Mouse (Mus musculus) hindbrain, postnatal 0 days (tissue): ENCODE measurements at regions not wholly inside any gene's neighbourhood (a gene's known extent, or its start where the extent isn't known, plus 50 kb on each side); places are given as distances from the start of the nearest gene placed in this dataset.

ENCODE experiments used
- ATAC-seq: fragments of 200-750 bp; cut with Nextera tagmentation; 2 replicates; pipeline ENCODE4 v1.8.0; 2017; ENCODE audit warnings: mild to moderate bottlenecking, moderate TSS enrichment, moderate library complexity
- DNase-seq: peaks from one replicate; pipeline ENCODE4 v3.0.0-alpha.2; 2015; ENCODE audit warnings: low spot score
- H3K27ac ChIP-seq: fragments of 300-500 bp; sonication (generic); 2 replicates; pipeline ENCODE4 v1.5.1; 2014; ENCODE audit warnings: mild to moderate bottlenecking
- H3K27me3 ChIP-seq: fragments of 300-500 bp; sonication (generic); 2 replicates; pipeline ENCODE4 v1.6.1; 2014; ENCODE audit warnings: low read length, mixed read lengths; ENCODE audit not compliant: insufficient read depth
- H3K36me3 ChIP-seq: fragments of 300-500 bp; sonication (generic); 2 replicates; pipeline ENCODE4 v1.6.1; 2014; ENCODE audit warnings: low read length, mixed read lengths; ENCODE audit not compliant: insufficient read depth
- H3K4me1 ChIP-seq: fragments of 300-500 bp; sonication (generic); 2 replicates; pipeline ENCODE4 v1.6.1; 2014; ENCODE audit warnings: antibody characterized with exemption, low read length, mixed read lengths; ENCODE audit not compliant: insufficient read depth
- H3K4me2 ChIP-seq: fragments of 300-500 bp; sonication (generic); 2 replicates; pipeline ENCODE4 v1.6.1; 2014; ENCODE audit warnings: low read depth, mild to moderate bottlenecking, low read length, moderate library complexity, mixed read lengths
- H3K4me3 ChIP-seq: fragments of 300-500 bp; sonication (generic); 2 replicates; pipeline ENCODE4 v1.5.1; 2014; ENCODE audit warnings: low read length
- H3K9ac ChIP-seq: fragments of 300-500 bp; sonication (generic); replicated peaks from 2 replicates; pipeline ENCODE4 v1.6.1; 2014; ENCODE audit warnings: mild to moderate bottlenecking, low read length, moderate library complexity, mixed read lengths
- H3K9me3 ChIP-seq: fragments of 300-500 bp; sonication (generic); 2 replicates; pipeline ENCODE4 v1.6.1; 2016; ENCODE audit warnings: low read length, mixed read lengths
- CTCF ChIP-seq: IDR thresholded peaks from 2 replicates; pipeline ENCODE4 v1.5.1; 2016; ENCODE audit warnings: antibody characterized with exemption, control low read depth, low read depth
- WGBS: fragments of 180-500 bp; shearing (Covaris S2); extraction: QIAGEN DNeasy Blood & Tissue Kit; methylation state at CpG from one replicate; pipeline ENCODE4 v1.1.7; 2014; 5-methylcytosine and 5-hydroxymethylcytosine counted together

DNA sequence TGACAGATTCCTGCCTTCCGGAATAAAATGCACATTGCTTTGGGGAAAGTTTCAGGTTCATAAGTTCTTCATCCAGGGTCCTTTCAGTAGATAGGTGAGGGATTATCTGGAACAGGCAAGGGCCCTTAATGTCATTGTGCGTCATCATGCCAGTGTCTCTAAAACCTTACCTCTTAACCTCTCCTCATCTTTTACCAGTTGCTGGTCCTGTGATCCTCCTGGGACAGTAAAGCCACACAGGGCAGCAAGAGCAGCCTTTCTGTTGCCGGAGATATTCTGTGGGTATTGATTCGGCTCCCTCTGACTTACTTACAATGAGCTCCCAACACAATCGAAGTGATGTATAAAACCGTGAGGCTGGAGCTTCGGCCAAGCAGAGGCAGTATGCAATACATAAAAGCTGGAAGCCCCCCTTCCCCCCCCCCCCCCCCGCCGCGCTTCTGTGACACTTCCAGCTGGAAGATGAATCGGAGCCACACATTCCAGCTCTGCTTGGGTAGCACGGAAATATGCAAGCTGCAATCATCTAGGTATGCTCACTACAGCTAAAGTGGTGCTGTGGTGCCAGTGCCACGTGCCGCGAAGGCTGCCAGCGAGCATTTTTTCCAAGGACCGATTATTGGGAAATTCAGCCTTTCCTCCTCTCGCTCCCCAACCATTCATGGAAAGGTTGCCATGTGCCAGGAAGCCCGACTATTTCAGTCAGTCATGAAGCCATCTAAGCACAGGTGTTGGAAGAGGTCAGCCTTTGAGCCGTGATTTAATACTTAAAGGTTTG is 252.2 kb downstream of the Enc1 start:
- ATAC-seq (peak; percentile 55; the same call in 1 of the 2 replicates), DNase-seq (peak; percentile 40)
- H3K9ac ChIP-seq, result no peak overlapping the region
- no peaks in the 10 kb centered on the region for H3K9me3 ChIP-seq
- no peaks in the 10 kb centered on the region for H3K4me1 ChIP-seq
- no peak for TF ChIP-seq CTCF
- no peaks in the 10 kb centered on the region for H3K27me3 ChIP-seq
- 0 out of 2 replicates have a peak overlapping the region, but pooled peaks have one; percentile 13 for H3K4me2 ChIP-seq
- H3K27ac ChIP-seq, result no peak overlapping the region
- H3K4me3 ChIP-seq, result no peak overlapping the region
- no peaks in the 10 kb centered on the region for H3K36me3 ChIP-seq
- 36% methylated on average over 18 of the region's 20 CpGs for WGBS

DNA sequence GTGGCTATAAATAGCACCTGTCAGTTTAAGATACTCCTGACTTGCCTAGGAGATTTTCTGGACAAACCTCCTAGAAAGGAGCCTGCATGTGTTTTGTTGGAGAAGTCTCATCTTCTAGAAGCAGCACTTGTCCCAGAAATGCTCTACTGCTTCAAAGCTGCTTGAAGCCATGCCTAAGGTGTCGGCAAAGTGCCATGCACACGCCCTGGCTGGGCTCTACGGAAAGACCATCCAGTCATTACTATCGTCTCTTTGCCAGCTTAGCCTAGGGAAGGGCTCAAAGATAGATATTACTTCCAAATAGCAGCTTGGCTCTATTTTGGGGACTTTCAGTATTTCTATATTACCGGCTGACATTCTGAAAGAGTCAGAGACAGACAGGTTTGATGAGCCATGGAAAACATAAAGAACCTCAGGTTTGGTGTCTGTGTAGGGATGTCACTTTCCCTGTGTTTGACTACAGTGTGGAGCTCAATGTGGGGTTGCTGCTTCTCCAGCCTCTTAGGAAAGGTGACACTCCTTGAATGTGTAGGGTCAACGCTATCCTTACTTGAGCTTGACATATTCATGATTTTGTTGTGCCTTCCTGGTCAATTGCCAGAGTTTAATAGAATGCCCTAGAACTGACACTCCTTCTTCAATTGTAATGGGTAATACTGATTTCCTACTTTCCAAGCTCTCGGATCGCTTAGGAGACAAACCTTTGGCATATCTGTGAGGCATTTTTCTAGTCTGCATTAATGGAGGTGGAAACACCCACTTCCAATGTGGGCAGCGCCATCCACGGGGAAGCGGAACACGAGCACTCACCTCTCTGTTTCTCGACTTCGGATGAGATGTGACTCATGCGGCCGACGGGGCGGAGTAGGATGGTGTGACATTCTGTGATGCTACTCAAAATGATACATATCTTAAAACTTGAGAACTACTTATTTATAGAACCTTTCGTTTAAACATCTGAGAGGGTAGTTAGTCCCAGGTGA is 251.3 kb downstream of the Enc1 start:
- Histone ChIP-seq H3K4me2 (no peak overlapping the region), H3K27me3 (no peaks in the 10 kb centered on the region), H3K36me3 (no peaks in the 10 kb centered on the region), H3K27ac (no peak overlapping the region), H3K9ac (no peak overlapping the region), H3K9me3 (no peaks in the 10 kb centered on the region), H3K4me1 (no peaks in the 10 kb centered on the region), H3K4me3 (no peak overlapping the region)
- no peak for ATAC-seq
- TF ChIP-seq CTCF, result no peak
- DNase-seq, result no peak
- 94% methylated on average over 19 of the region's 19 CpGs for WGBS

DNA sequence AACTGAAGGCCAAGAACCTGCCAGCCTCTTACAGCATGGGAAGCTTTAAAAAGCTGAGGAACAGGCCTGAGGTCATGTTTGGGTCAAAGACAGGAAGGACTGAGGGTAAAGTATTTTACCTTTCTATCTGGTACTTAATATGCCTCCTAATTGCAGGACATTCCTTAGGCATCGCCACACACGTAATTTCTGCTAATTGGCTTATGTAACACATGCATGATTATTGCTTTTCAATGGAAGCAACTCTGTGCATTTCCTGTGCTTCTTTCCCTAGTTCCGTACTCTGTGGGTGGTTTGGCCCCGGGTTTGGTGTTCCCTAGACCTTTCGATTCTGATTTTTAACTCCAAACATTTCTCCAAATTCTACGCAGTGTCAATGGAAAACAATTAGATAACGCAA is 249.2 kb downstream of the Enc1 start:
- Histone ChIP-seq H3K36me3 (no peaks in the 10 kb centered on the region), H3K9me3 (no peaks in the 10 kb centered on the region), H3K4me2 (no peak overlapping the region), H3K9ac (no peak overlapping the region), H3K27ac (no peak overlapping the region), H3K4me1 (no peaks in the 10 kb centered on the region), H3K4me3 (no peak overlapping the region), H3K27me3 (no peaks in the 10 kb centered on the region)
- no peak for TF ChIP-seq CTCF
- DNase-seq (no peak), ATAC-seq (no peak)
- WGBS, result 70% methylated on average over 7 of the region's 7 CpGs

DNA sequence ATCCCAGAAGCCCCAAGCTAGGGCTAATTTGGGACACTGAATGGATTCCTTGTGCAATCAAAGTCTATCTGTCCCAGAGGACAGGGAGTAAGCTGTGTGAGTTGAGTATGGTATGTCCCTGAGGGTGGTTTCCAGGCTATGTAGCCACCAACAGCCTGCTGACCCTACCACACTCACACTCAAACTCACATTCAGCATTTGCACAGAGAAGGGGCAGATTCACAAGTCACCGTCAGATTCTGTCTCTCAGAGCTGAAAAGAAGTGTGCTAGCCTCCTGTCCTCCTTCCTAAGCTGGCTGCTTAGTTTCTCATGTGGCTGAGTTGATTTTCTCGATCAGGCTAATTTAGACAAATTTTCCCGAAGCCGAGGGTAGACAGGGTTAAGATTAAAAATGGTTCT is 248.8 kb downstream of the Enc1 start:
- no peaks in the 10 kb centered on the region for H3K36me3 ChIP-seq
- H3K9ac ChIP-seq, result no peak overlapping the region
- no peak for ATAC-seq
- WGBS, result 72% methylated on average over 4 of the region's 4 CpGs
- no peak overlapping the region for H3K4me3 ChIP-seq
- H3K4me1 ChIP-seq, result no peaks in the 10 kb centered on the region
- no peaks in the 10 kb centered on the region for H3K27me3 ChIP-seq
- H3K9me3 ChIP-seq, result no peaks in the 10 kb centered on the region
- no peak for TF ChIP-seq CTCF
- no peak for DNase-seq
- no peak overlapping the region for H3K27ac ChIP-seq
- no peak overlapping the region for H3K4me2 ChIP-seq

DNA sequence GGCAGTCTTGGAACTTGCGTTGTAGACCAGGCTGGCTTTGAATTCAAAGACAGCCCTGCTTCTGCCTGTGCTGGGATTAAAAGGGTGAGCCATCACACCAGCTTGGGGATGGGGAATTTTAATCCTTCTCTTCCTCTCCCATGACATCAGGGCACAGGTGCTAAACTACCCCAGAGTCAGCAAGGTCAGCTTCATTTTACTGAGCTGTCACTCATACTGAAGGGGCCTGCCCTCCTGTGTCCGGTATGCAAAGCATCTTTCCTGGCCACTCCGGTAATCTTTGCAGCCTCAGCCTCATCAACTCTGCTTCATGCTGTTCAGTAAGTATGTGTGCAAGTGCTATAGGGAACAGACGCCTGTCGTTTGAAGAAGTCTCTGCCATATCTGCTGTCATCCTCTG is 248.1 kb downstream of the Enc1 start:
- Histone ChIP-seq H3K9me3 (no peaks in the 10 kb centered on the region), H3K4me1 (no peaks in the 10 kb centered on the region), H3K4me3 (no peak overlapping the region), H3K27me3 (no peaks in the 10 kb centered on the region), H3K27ac (no peak overlapping the region), H3K4me2 (no peak overlapping the region), H3K36me3 (no peaks in the 10 kb centered on the region), H3K9ac (no peak overlapping the region)
- DNase-seq, result no peak
- WGBS, result 40% methylated on average over 5 of the region's 5 CpGs
- no peak for ATAC-seq
- TF ChIP-seq CTCF, result no peak

DNA sequence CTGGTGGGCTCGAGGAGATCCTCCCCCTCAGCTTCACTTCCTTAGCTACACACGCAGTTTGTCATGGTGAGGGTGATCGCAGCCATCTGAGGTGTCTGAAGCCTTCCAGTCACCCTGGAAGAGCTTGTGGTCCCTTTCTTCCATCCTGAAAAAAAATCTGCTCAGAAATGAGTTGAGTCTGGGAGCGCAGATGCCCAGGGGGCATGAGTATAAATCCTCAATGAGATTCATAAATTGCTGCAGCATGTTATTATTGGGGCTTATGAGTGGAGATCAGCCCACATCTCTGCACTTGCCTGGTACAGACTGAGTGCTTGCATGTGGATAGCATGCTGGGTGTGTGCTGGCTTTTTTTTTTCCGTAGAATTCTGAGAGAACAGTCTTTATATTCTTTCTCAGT is 247.6 kb downstream of the Enc1 start:
- no peak overlapping the region for H3K4me2 ChIP-seq
- H3K4me3 ChIP-seq, result no peak overlapping the region
- no peak for TF ChIP-seq CTCF
- ATAC-seq (no peak), DNase-seq (no peak)
- no peaks in the 10 kb centered on the region for H3K9me3 ChIP-seq
- no peak overlapping the region for H3K27ac ChIP-seq
- WGBS, result 68% methylated on average over 5 of the region's 5 CpGs
- no peaks in the 10 kb centered on the region for H3K4me1 ChIP-seq
- no peak overlapping the region for H3K9ac ChIP-seq
- no peaks in the 10 kb centered on the region for H3K36me3 ChIP-seq
- H3K27me3 ChIP-seq, result no peaks in the 10 kb centered on the region
